Mouse (Mus musculus) lung, embryonic 14.5 days (tissue): ENCODE measurements around the gene Sort1. TPM values are rescaled to one million over a fixed set of nuclear protein-coding genes. Genes with fewer than 3 reads are reported as not detected.

ENCODE experiments used
- ATAC-seq: fragments of 200-750 bp; cut with Nextera tagmentation; 2 replicates; pipeline ENCODE4 v1.8.0; 2017; ENCODE audit warnings: mild to moderate bottlenecking, moderate TSS enrichment, moderate library complexity; ENCODE audit not compliant: insufficient read depth
- DNase-seq: peaks from one replicate; pipeline ENCODE4 v3.0.0-alpha.2; 2015
- H3K27ac ChIP-seq: fragments of 300-500 bp; sonication (generic); 2 replicates; pipeline ENCODE4 v1.5.1; 2014; ENCODE audit warnings: low read depth, mild to moderate bottlenecking, moderate library complexity
- H3K27me3 ChIP-seq: fragments of 300-500 bp; sonication (generic); 2 replicates; pipeline ENCODE4 v1.6.1; 2014; ENCODE audit warnings: low read length, control low read depth; ENCODE audit not compliant: insufficient read depth
- H3K36me3 ChIP-seq: fragments of 300-500 bp; sonication (generic); 2 replicates; pipeline ENCODE4 v1.6.1; 2014; ENCODE audit warnings: control low read depth; ENCODE audit not compliant: insufficient read depth
- H3K4me1 ChIP-seq: fragments of 300-500 bp; sonication (generic); 2 replicates; pipeline ENCODE4 v1.6.1; 2014; ENCODE audit warnings: antibody characterized with exemption, control low read depth; ENCODE audit not compliant: insufficient read depth
- H3K4me2 ChIP-seq: fragments of 300-500 bp; sonication (generic); 2 replicates; pipeline ENCODE4 v1.6.1; 2014; ENCODE audit warnings: mild to moderate bottlenecking
- H3K4me3 ChIP-seq: fragments of 300-500 bp; sonication (generic); 2 replicates; pipeline ENCODE4 v1.5.1; 2014; ENCODE audit warnings: low read depth, low read length
- H3K9ac ChIP-seq: fragments of 300-500 bp; sonication (generic); 2 replicates; pipeline ENCODE4 v1.6.1; 2014
- H3K9me3 ChIP-seq: fragments of 300-500 bp; sonication (generic); 2 replicates; pipeline ENCODE4 v1.6.1; 2016; ENCODE audit warnings: low read depth, low read length, control low read depth
- CTCF ChIP-seq: IDR thresholded peaks from 2 replicates; pipeline ENCODE4 v1.5.1; 2016; ENCODE audit warnings: antibody characterized with exemption, low read depth
- WGBS: fragments of 180-500 bp; shearing (Covaris S2); extraction: QIAGEN DNeasy Blood & Tissue Kit; methylation state at CpG from one replicate; pipeline ENCODE4 v1.1.7; 2014; 5-methylcytosine and 5-hydroxymethylcytosine counted together
- polyA plus RNA-seq: library from polyadenylated mRNA; unstranded; fragments of >200 nt; fragmentation: Nextera tagmentation; extraction: Ambion mirVana; gene quantifications from 2 replicates; pipeline ENCODE4 v1.2.1, GENCODE M21; 2014

The Sort1 gene
- polyA plus RNA-seq, 1 experiment from 2014 or later: 32.7 TPM

GRCm38 (mm10) chr3:108287811-108288805 is 4.2 kb downstream of the Sort1 start:
- H3K4me3 ChIP-seq: no peak overlapping the region
- no peak for TF ChIP-seq CTCF
- H3K27me3 ChIP-seq: no peaks in the 10 kb centered on the region
- peaks cover 36% of the 10 kb centered on the region for H3K4me1 ChIP-seq
- H3K4me2 ChIP-seq: peak overlapping the region; percentile 31
- no peaks in the 10 kb centered on the region for H3K9me3 ChIP-seq
- peak overlapping the region; percentile 27 for H3K9ac ChIP-seq
- ATAC-seq (peak; percentile 20), DNase-seq (peak; percentile 73)
- no peaks in the 10 kb centered on the region for H3K36me3 ChIP-seq
- H3K27ac ChIP-seq: peak overlapping the region; percentile 85
- WGBS: 22% methylated on average over 17 of the region's 17 CpGs

- Histone ChIP-seq H3K27ac (no peak overlapping the region), H3K9me3 (no peaks in the 10 kb centered on the region), H3K27me3 (no peaks in the 10 kb centered on the region), H3K4me1 (peaks cover 40% of the 10 kb centered on the region), H3K4me2 (no peak overlapping the region), H3K9ac (no peak overlapping the region), H3K4me3 (no peak overlapping the region), H3K36me3 (no peaks in the 10 kb centered on the region)
- DNase-seq (peak; percentile 52), ATAC-seq (peak; percentile 43; the same call in 1 of the 2 replicates)
- 60% methylated on average over 13 of the region's 13 CpGs for WGBS
- no peak for TF ChIP-seq CTCF
Observed at GRCm38 (mm10) chr3:108289311-108290130, 5.6 kb downstream of the Sort1 start.

GRCm38 (mm10) chr3:108291036-108291799 is 7.3 kb downstream of the Sort1 start:
- Histone ChIP-seq H3K27ac (0 out of 2 replicates have a peak overlapping the region, but pooled peaks have one; percentile 3), H3K4me1 (peaks cover 54% of the 10 kb centered on the region), H3K4me3 (no peak overlapping the region), H3K4me2 (peak overlapping the region; percentile 11; the same call in 1 of the 2 replicates), H3K27me3 (no peaks in the 10 kb centered on the region), H3K36me3 (no peaks in the 10 kb centered on the region), H3K9ac (no peak overlapping the region), H3K9me3 (no peaks in the 10 kb centered on the region)
- ATAC-seq: no peak
- no peak for TF ChIP-seq CTCF
- WGBS: 61% methylated on average over 17 of the region's 17 CpGs
- no peak for DNase-seq

GRCm38 (mm10) chr3:108294398-108294797 is 10.5 kb downstream of the Sort1 start:
- H3K4me1 ChIP-seq: peaks cover 36% of the 10 kb centered on the region
- H3K9me3 ChIP-seq: no peaks in the 10 kb centered on the region
- no peaks in the 10 kb centered on the region for H3K27me3 ChIP-seq
- ATAC-seq (peak; percentile 46), DNase-seq (peak; percentile 66)
- H3K27ac ChIP-seq: peak overlapping the region; percentile 54; the same call in 1 of the 2 replicates
- H3K36me3 ChIP-seq: no peaks in the 10 kb centered on the region
- WGBS: 12% methylated on average over 2 of the region's 2 CpGs
- H3K4me2 ChIP-seq: peak overlapping the region; percentile 12; the same call in 1 of the 2 replicates
- TF ChIP-seq CTCF: no peak
- no peak overlapping the region for H3K9ac ChIP-seq
- H3K4me3 ChIP-seq: no peak overlapping the region

GRCm38 (mm10) chr3:108295379-108296219 is 11.7 kb downstream of the Sort1 start:
- H3K4me2 ChIP-seq: peak overlapping the region; percentile 41
- DNase-seq (no peak), ATAC-seq (no peak)
- H3K9ac ChIP-seq: peak overlapping the region; percentile 29
- H3K9me3 ChIP-seq: no peaks in the 10 kb centered on the region
- peaks cover 31% of the 10 kb centered on the region for H3K4me1 ChIP-seq
- no peak overlapping the region for H3K4me3 ChIP-seq
- TF ChIP-seq CTCF: no peak
- H3K36me3 ChIP-seq: no peaks in the 10 kb centered on the region
- WGBS: 38% methylated on average over 14 of the region's 14 CpGs
- H3K27me3 ChIP-seq: no peaks in the 10 kb centered on the region
- H3K27ac ChIP-seq: peak overlapping the region; percentile 84; the same call in 1 of the 2 replicates
